Mouse (Mus musculus) cerebellum, postnatal 36 days (tissue): ENCODE results near the gene Eid3.

Experiments
- DNase-seq, 2 experiments: peaks; one replicate each; pipeline ENCODE4 v3.0.0; 2021 to 2022; ENCODE audit warnings: mixed read lengths in 2 of 2

The Eid3 gene

DNA sequence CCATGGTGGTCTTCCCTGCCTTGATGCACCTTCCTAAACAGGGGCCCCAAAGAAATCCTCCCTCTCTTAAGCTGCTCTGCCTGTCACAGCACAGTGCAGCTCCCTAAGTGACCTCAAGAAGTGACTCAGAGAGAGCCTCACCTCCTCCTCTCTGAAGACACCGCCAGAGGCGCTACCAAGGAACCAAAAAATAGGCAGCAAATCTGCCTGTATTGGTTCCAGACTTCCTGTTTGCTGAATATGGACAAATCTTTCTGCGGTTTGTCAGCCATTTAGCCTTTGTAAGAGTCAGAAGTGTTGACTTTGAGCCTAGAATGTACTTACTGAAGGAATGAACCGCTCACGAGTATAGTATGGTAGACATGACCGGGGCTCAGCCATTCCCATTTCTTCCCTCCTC, 47.3 kb downstream of the Eid3 start:
- DNase-seq = no peak
